Mouse (Mus musculus) cerebellum, adult 18-20 months (tissue): Measurements from ENCODE around the gene Dnah2.
A peak's percentile ranks its signal among the peaks of the same experiment; 100 is the strongest.

Source experiments
- DNase-seq, 2 experiments: peaks; one replicate each; pipeline ENCODE4 v3.0.0; 2021

The Dnah2 gene

DNA sequence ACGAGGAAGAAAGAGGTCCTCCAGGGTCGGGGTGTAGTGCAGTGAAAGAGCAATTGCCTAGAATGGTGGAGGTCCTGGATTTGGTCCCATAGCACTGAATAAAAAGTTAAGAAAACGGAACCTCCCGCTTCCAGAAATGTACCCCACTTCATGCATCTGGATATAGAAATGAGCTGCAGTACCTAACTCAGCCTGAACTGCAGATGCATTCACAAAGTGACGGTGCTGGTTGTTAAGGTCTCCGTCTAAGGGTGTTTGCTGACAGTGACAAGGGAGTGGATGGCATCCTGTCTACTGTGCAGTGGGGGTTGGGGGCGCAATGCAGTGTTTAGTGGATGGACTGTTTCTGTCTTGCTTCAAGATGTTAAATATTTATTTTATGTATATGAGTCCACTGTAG is 162.2 kb downstream of the Dnah2 start:
- DNase-seq, result no peak

DNA sequence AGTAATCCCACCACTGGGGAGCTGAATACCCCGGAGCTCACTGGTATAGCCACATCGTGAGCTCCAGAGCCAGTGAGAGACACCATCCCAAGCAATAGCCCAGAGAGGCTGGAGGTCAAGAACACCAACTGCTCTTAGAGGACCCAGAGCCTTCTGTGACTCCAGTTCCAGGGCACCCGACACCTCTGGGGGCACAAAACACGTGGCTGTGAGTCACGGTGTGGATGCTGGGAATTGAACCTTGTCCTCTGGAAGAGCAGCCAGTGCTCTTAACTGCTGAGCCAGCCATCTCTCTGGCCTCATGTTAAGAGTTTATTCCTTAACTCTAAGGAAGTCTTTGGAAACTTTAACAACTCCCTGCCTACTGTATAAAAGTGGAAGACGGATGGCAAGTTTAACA is 163.9 kb downstream of the Dnah2 start:
- no peak for DNase-seq

DNA sequence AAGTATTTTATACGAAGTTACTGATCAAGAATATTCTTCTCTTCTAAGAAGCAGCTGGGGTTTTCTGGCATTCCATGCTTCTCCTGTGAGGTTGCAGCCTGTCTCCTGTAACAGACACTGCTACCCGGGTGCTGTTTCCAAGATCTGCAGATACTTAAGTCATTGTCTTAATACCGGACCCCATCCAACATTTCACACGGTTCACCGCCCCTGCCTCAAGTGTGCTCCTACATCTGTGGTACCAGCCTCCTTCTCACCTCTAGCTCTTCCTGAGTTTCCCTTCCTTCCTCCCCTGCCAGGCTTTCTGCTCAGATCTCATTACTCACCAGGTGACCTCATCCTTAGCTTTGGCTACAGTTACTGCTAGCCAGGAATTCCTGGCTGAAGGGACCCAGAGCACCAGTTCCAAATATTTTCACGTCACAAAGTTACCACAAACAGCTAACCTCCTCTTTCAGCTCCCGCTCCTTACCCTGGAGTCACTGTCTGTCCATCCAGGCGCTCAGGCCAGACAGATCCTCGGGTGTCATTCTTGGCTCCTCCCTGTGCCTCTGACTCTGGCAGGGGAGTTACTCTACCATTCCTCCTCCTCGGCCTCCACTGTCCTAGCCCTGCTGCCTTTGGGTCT is 166.3 kb downstream of the Dnah2 start:
- peak in 1 of 2 experiments; percentile 33 for DNase-seq

DNA sequence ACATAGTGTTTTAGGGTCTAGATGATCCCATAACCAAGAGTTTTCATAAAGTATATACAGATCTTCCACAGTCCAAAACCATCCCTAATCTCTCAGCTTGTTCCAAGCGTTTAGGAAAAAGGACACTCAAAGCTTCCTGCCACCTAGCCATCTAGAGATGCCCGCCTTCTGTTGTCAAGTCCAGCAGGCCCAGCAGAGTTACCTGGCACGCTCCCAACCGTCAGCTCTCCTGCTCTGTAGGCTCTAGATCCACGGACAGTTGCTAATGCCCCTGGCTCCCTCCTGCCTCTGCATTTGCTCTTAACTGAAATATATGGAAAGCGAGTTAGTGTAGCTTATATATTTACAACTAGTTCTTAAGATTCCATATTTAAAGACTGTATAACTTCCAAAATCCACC is 167.6 kb downstream of the Dnah2 start:
- DNase-seq, result peak; percentile 74 to 79

DNA sequence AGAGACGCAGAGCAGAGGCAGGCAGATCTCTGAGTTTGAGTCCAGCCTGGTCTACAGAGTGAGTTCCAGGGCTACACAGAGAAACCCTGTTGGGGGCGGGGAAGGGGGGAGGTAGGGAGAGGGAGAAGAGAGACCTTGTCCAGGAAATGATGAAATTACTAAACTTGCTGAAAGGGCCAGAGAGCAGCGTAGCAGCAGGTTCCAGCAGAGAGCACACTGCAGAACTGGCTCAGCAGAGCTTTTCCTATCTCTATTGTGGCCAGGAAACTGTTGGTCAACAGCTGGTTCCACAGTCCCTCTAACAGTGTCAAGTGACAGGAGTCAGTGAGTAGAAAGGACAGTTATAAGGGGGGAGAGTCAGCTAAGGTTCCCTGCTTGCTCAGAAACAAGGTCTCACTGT is 169.3 kb downstream of the Dnah2 start:
- no peak for DNase-seq

DNA sequence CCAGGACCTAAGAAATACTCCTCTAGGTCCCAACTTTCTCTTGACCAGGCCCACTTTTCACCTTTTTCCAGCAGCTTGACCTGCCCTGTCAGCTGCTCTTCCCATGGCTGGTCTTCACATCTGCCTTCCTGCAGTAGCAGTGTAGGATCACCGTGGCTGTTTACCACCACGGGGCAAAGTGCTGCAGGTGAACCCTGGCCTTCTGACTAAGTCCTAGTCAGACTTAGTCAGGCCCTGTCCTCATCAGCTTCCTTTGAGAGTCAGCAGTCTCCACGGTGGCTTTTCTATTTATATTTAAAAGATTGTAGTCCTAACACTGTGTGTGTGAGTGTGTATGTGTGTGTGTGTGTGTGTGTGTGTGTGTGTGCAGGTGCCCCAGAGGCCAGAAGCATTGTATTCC is 171.1 kb downstream of the Dnah2 start:
- no peak for DNase-seq

DNA sequence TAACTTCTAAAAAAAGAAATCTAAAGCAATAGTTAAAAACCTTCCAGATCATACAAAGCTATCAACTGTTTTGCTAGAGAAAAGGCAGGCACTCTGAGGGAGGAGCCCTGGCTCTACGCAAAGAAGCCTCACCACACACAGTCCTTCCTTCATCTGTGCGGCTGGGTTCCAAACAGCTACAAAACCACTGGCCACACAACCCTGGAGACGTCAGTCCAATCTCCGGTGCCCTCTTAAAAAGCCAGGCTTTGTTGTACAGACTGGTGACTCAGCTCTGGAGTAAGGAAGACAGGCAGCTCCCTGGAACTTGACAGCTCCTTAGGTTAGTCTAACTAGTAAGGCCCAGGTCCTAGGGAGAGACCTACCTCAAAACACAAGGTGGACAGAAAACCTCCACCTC is 173.3 kb downstream of the Dnah2 start:
- DNase-seq, result no peak

DNA sequence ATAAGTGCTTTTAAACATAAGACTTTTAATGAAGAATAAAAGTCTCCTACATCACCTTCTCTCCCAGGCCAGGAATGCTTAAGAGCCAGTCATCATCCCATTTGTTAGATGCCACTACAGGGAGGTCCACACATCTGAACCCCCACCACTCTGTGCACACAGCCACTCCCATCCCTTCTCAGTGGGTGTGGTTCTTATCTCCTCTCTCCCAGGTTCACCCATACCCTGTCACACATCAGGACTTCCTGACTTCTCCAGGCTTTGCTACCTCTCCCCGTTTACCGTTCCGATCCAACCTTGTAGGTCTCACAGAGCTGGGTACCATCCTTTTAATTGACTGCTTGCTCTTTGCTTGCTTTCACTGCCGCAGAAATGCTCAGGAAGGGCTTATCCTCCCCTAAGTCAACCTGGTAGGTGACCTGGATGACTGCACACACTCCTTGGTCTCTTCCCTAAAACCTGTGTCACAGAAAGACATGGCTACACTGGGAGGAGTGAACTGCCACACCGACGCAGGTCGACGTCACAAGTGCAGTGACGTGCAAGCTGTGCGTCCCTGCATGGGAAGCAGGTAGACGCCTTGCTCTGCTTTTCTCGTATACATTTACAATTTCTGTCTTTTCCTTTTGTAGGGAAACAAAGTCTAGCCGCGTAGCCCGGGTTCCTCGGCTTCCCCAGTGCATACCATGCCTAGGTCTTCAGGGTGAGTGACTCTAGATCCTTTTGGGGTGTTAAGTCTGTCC is 175.5 kb downstream of the Dnah2 start:
- DNase-seq, result no peak

DNA sequence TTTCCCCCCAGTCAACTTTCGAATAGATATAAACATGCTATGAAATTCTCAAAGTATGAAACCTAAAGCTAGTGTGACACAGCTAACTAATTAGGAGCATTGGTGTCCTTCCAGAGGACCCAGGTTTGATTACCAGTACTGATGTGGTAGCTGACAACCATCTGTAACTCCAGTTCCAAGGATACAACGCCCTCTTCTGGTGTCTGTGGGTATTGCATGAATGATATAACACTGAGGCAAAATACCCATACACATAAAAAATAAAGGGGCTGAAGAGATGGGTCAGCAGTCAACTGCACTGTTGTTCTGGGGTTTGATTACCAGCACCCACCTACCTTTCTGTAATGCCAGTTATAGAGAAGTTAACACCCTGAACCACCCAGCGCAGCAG is 176.1 kb downstream of the Dnah2 start:
- DNase-seq, result peak in 1 of 2 experiments; percentile 33

DNA sequence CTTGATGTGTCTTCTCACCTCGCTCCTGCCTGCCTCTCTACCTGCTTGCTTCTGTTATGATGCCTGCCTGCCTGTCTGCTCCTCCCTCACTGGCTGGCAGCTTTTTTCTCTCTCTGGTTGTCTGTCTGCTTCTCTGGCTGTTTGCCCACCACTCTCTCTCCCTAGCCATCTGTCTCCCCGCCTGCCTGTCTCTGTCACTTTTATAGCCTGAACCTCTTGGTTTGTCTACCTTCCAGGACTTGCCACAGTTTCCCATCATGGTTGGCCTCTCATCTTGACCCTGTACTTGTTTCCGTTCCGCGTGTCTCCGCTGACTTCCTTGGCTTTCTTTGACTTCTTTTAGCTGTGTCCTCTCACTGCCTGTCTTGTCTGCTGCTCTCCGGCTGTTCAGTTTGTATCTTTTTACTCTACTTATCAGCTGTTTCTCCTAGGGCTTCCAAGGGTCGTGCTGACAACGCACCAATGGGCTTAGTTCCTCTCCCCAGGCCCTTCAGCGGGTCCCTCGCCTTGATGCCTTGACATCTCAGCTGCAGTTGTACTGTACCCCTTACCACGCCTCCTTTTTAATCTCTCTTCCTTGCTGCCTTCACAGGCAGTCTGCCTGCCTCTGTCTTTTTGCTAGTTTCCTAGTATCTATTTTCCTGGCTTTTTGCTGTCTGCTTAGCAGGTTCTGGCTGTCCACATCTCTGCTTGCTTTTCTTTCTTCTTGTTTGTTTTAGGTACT is 176.7 kb downstream of the Dnah2 start:
- peak; percentile 91 to 94 for DNase-seq

DNA sequence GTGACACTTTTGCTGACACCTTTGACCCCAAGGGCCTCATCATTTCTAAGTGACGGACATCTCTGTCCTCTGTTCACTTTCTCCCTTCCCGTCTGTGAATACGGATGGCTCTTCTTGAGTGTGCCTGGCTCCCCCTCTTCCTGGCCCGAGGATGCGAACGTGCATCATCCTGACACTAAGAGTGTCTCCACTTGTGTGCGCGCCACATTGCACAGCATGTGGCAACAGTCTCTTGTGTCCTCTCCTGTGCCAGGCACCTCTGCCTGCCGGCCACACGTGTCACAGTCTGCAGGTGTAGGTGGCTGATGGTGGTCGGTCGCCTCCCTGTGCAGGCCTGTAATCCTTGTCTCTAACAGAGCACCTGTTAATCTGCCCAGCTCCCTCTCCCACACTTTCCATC is 177.3 kb downstream of the Dnah2 start:
- no peak for DNase-seq

DNA sequence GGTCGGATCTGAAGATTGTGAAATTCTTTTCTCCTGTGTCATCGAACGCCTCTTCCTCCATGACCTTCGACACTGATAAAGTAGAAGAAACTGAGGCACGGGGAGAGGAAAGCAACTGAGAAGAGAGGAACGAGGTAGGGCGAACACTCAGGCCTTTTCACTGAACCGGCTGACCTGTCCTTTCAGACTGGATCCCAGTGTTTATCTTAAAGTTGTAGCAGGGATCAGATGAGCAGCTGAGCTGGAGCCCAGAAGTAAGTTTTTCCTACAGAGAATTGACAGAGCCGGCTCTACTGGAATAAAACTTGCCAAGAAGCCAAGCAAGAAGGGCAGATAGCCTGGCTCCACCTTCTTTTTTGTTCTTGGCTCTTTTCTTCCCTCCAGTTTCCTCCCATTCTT is 178.1 kb downstream of the Dnah2 start:
- DNase-seq, result no peak
